21 mouse cellular contexts compared by ENCODE assay signal in genomic region chr8:10458151-10458649, GRCm38 (mm10).
DNase-seq lines count a peak whose midpoint lies in the region; ATAC-seq and TF ChIP-seq lines count a peak whose summit lies in the region.
"Had no signal": no experiment of that assay in that cellular context is flagged by ENCODE, and none has a peak within 500 bp of the region (broad histone marks: within the 10 kb centered on the region; RNA-seq: fewer than 3 reads in every experiment).

No protein-coding gene starts in this region.

- no peak overlapping the region for H3K4me3 ChIP-seq in hindbrain, postnatal 0 days (ENCODE audit: low read length)
- H3K4me3 ChIP-seq in hindbrain, embryonic 14.5 days (replicated peaks; ENCODE audit: low read length) = no peak overlapping the region
- H3K4me3 ChIP-seq: embryonic facial prominence, embryonic 13.5 days; forebrain, embryonic 13.5 days; heart, embryonic 10.5 days; hindbrain, embryonic 15.5 days had no signal

- ATAC-seq in hindbrain, postnatal 0 days = peak; percentile 51; the same call in 1 of the 2 replicates
- no peak for ATAC-seq in hindbrain, embryonic 14.5 days (ENCODE audit: low FRiP score)
- ATAC-seq: CD4-positive, CD25-positive, alpha-beta regulatory T cell, adult 4 months; forebrain, embryonic 13.5 days had no signal

- no peaks in the 10 kb centered on the region for H3K27me3 ChIP-seq in hindbrain, postnatal 0 days (ENCODE audit: insufficient read depth, low read length)
- H3K27me3 ChIP-seq in hindbrain, embryonic 14.5 days (ENCODE audit: control insufficient read depth, insufficient read depth, low read length) = no peaks in the 10 kb centered on the region
- H3K27me3 ChIP-seq: forebrain, embryonic 13.5 days; hindbrain, embryonic 15.5 days had no signal

- H3K27ac ChIP-seq in hindbrain, postnatal 0 days = no peak overlapping the region
- H3K27ac ChIP-seq in hindbrain, embryonic 14.5 days = no peak overlapping the region
- H3K27ac ChIP-seq: embryonic facial prominence, embryonic 13.5 days; forebrain, embryonic 13.5 days; heart, embryonic 10.5 days; hindbrain, embryonic 15.5 days had no signal

- H3K9ac ChIP-seq in hindbrain, postnatal 0 days (replicated peaks; ENCODE audit: low read length) = no peak overlapping the region
- H3K9ac ChIP-seq in hindbrain, embryonic 14.5 days = no peak overlapping the region
- H3K9ac ChIP-seq: embryonic facial prominence, embryonic 13.5 days; forebrain, embryonic 13.5 days; hindbrain, embryonic 15.5 days had no signal

- no peaks in the 10 kb centered on the region for H3K9me3 ChIP-seq in hindbrain, postnatal 0 days (ENCODE audit: low read length)
- H3K9me3 ChIP-seq in hindbrain, embryonic 14.5 days (ENCODE audit: control insufficient read depth, low read length) = no peaks in the 10 kb centered on the region
- H3K9me3 ChIP-seq: embryonic facial prominence, embryonic 13.5 days; forebrain, embryonic 13.5 days; G1E; heart, embryonic 10.5 days; hindbrain, embryonic 15.5 days had no signal

- H3K4me1 ChIP-seq in hindbrain, postnatal 0 days (ENCODE audit: insufficient read depth, low read length) = no peaks in the 10 kb centered on the region
- no peaks in the 10 kb centered on the region for H3K4me1 ChIP-seq in hindbrain, embryonic 14.5 days (replicated peaks; ENCODE audit: control insufficient read depth, insufficient read depth, low read length)
- H3K4me1 ChIP-seq: heart, embryonic 10.5 days had no signal

- DNase-seq in cerebellum, postnatal 10 days = peak; percentile 23 to 25
- DNase-seq in cerebellum, postnatal 36 days = no peak
- peak; percentile 33 for DNase-seq in hindbrain, postnatal 0 days (ENCODE audit: low spot score)
- DNase-seq in hindbrain, embryonic 14.5 days (ENCODE audit: low spot score) = no peak
- peak; percentile 36 to 59 for DNase-seq in right cerebral cortex, postnatal 10 days (ENCODE audit: low spot score in 2 of 2)
- no peak for DNase-seq in right cerebral cortex, postnatal 4 days
- DNase-seq in retina, postnatal 1 day = no peak
- DNase-seq: adrenal gland, postnatal 10 days; B cell, adult 2 months; cerebellum, adult 11 months; cerebellum, adult 8-10 months; cerebellum, postnatal 25 days; gastrocnemius, postnatal 36 days; heart, adult 18-20 months; heart, postnatal 10 days had no signal

- 60% methylated on average over 9 of the region's 9 CpGs for WGBS in hindbrain, postnatal 0 days
- WGBS in hindbrain, embryonic 14.5 days = 67% methylated on average over 9 of the region's 9 CpGs

- no peaks in the 10 kb centered on the region for H3K36me3 ChIP-seq in hindbrain, postnatal 0 days (ENCODE audit: insufficient read depth, low read length)
- no peaks in the 10 kb centered on the region for H3K36me3 ChIP-seq in hindbrain, embryonic 14.5 days (replicated peaks; ENCODE audit: control insufficient read depth, insufficient read depth)
- H3K36me3 ChIP-seq: embryonic facial prominence, embryonic 13.5 days; G1E; heart, embryonic 10.5 days; hindbrain, embryonic 15.5 days had no signal

- no peak overlapping the region for H3K4me2 ChIP-seq in hindbrain, postnatal 0 days (ENCODE audit: low read depth, low read length)
- no peak overlapping the region for H3K4me2 ChIP-seq in hindbrain, embryonic 14.5 days (replicated peaks)
- H3K4me2 ChIP-seq: embryonic facial prominence, embryonic 13.5 days; forebrain, embryonic 13.5 days; hindbrain, embryonic 15.5 days had no signal

- no peak for TF ChIP-seq CTCF in hindbrain, postnatal 0 days (IDR thresholded peaks at IDR 0.05; ENCODE audit: low read depth)

Comparison
In these comparisons a context has a peak if more than half of its experiments do, and no peak if none do; other contexts are left out.
1. DNase-seq: peak in cerebellum, postnatal 10 days (2 of 2), hindbrain, postnatal 0 days (single experiment) and right cerebral cortex, postnatal 10 days (2 of 2); none in cerebellum, postnatal 36 days (0 of 2), hindbrain, embryonic 14.5 days (single experiment), right cerebral cortex, postnatal 4 days (single experiment) and retina, postnatal 1 day (single experiment).